Mouse (Mus musculus): Measurements from ENCODE around the gene Mpeg1. TPM values are rescaled to one million over a fixed set of nuclear protein-coding genes. Genes with fewer than 3 reads are reported as not detected.

The Mpeg1 gene
- polyA plus RNA-seq, 1 experiment from 2014 or later, result 0.41 TPM

DNA sequence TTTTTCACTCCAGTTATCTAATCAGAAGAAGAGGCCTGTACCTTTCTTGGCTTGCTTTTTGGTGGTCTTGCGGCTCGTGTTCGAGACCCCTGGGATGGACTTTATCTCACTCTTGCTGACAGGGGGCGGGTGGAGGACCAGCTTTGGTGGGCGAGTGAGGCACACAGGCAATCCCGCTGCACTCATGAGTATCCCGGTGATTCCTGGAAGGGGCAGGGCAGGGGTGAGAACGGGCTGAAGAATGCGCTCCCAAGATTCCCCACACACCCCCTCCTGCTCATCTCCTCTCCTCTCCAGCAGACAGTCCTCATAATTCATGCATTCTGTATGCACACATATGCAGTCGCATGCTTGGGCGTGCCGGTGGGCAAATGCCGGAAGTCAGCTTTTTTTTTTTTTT lies 24.6 kb downstream of the Mpeg1 start:
- Histone ChIP-seq H3K4me2 (no peak overlapping the region), H3K9me3 (no peaks in the 10 kb centered on the region), H3K36me3 (peaks cover 27% of the 10 kb centered on the region), H3K9ac (no peak overlapping the region), H3K27me3 (no peaks in the 10 kb centered on the region), H3K27ac (no peak overlapping the region), H3K4me1 (peaks cover 11% of the 10 kb centered on the region), H3K4me3 (no peak overlapping the region)
- no peak for ATAC-seq (ENCODE audit: insufficient number of reproducible peaks, insufficient read depth, low FRiP score, low TSS enrichment, low read depth)
- WGBS, result 87% methylated on average over 13 of the region's 13 CpGs

- 69% methylated on average over 3 of the region's 3 CpGs for WGBS
- H3K4me1 ChIP-seq, result peaks cover 11% of the 10 kb centered on the region
These were observed 25.1 kb downstream of the Mpeg1 start for GRCm38 (mm10) chr19:12485631-12486030.

GRCm38 (mm10) chr19:12486875-12487274 lies 26.3 kb downstream of the Mpeg1 start:
- H3K4me3 ChIP-seq, result no peak overlapping the region
- H3K4me1 ChIP-seq, result peaks cover 11% of the 10 kb centered on the region
- peaks cover 27% of the 10 kb centered on the region for H3K36me3 ChIP-seq
- H3K27ac ChIP-seq, result no peak overlapping the region
- no peak for ATAC-seq (ENCODE audit: insufficient number of reproducible peaks, insufficient read depth, low FRiP score, low TSS enrichment, low read depth)
- H3K9ac ChIP-seq, result no peak overlapping the region
- H3K9me3 ChIP-seq, result no peaks in the 10 kb centered on the region
- WGBS, result 88% methylated on average over 6 of the region's 6 CpGs
- no peak overlapping the region for H3K4me2 ChIP-seq
- H3K27me3 ChIP-seq, result no peaks in the 10 kb centered on the region

More at GRCm38 (mm10) chr19:12485631-12486030, 25.1 kb downstream of the Mpeg1 start:
- no peak overlapping the region for H3K4me3 ChIP-seq
- no peak for ATAC-seq (ENCODE audit: insufficient number of reproducible peaks, insufficient read depth, low FRiP score, low TSS enrichment, low read depth)
- no peak overlapping the region for H3K4me2 ChIP-seq
- H3K9ac ChIP-seq, result no peak overlapping the region
- peaks cover 27% of the 10 kb centered on the region for H3K36me3 ChIP-seq
- H3K27me3 ChIP-seq, result no peaks in the 10 kb centered on the region
- no peak overlapping the region for H3K27ac ChIP-seq
- H3K9me3 ChIP-seq, result no peaks in the 10 kb centered on the region

DNA sequence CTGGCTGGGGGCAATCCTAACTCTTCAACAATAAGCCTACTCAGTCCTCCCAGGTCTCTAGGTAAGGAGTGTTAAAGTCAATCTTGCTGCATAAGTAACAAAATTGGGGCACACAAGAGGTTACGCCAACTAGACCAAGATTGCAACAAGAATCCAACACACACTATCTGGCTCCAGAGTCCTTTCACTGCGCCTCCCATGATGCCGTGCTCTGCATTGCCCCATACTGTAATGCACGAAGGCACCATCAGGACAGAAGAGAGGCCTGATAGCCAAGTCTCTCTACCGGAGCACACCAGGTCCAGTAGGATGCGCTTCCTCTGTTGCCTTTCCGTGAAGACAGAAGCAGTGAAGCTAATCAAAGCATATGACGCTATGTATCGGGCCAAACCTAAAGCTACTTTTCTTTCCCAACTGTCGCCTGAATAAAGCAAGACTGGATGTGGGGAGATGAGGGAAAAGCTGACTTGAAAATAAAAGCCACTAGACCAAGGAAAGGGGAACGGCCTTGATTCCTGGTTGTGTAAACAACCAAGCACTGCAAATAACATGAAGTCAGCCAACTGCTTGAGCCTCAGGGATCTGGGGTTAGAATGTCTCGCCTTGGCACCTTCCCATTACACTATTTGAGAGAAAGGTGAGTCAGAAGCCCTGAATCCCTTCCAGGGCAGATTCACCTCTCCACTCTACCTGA lies 27.1 kb downstream of the Mpeg1 start:
- Histone ChIP-seq H3K27ac (no peak overlapping the region), H3K4me2 (no peak overlapping the region), H3K9me3 (no peaks in the 10 kb centered on the region), H3K4me3 (no peak overlapping the region), H3K4me1 (peaks cover 11% of the 10 kb centered on the region), H3K9ac (no peak overlapping the region), H3K36me3 (peaks cover 27% of the 10 kb centered on the region), H3K27me3 (no peaks in the 10 kb centered on the region)
- no peak for ATAC-seq (ENCODE audit: insufficient number of reproducible peaks, insufficient read depth, low FRiP score, low TSS enrichment, low read depth)
- 88% methylated on average over 12 of the region's 12 CpGs for WGBS

DNA sequence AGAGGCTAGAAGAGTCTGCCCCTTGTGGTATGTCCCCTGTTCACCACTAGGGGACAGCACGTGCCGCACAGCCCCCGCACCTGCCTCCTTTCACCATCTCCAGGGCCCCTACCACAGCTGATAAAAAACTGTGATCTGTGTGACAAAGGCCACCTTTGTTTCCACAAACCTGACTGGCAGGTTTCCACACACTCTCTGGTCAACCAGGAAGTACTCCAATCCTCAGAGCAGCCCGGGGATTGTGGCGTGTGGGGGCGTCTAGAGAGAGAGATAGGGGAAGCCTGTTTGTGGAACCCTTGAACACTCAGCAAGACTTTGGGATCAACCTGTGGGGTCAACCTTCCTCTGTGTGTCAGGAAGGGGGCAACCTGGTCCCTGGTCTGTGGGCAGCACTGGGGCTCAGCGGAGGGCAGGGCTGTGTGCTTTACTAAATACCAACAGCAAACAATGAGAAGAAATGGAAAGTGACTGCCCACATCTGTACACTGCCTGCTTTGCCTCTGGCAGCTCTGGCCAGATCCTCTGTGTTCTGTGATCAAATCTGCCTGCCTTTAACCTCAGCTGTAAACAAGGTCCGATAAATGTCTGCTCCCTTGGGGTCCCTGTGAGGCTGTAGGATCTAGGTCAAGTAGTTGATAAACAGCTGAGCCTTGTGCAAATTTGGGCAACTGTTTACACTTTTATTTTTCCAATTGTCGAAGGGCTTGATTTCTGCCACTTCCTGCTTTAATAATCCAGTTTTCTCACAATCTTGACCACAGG lies 27.8 kb downstream of the Mpeg1 start:
- Histone ChIP-seq H3K4me2 (no peak overlapping the region), H3K36me3 (peaks cover 27% of the 10 kb centered on the region), H3K9ac (0 out of 2 replicates have a peak overlapping the region, but pooled peaks have one; percentile 27), H3K4me3 (no peak overlapping the region), H3K9me3 (no peaks in the 10 kb centered on the region), H3K4me1 (peaks cover 11% of the 10 kb centered on the region), H3K27me3 (no peaks in the 10 kb centered on the region), H3K27ac (peak overlapping the region; percentile 44)
- ATAC-seq (ENCODE audit: insufficient number of reproducible peaks, insufficient read depth, low FRiP score, low TSS enrichment, low read depth), result peak; percentile 61; the same call in 1 of the 2 replicates
- WGBS, result 13% methylated on average over 9 of the region's 9 CpGs

GRCm38 (mm10) chr19:12488969-12489674 lies 28.5 kb downstream of the Mpeg1 start:
- ATAC-seq (ENCODE audit: insufficient number of reproducible peaks, insufficient read depth, low FRiP score, low TSS enrichment, low read depth), result peak; percentile 71
- Histone ChIP-seq H3K9ac (0 out of 2 replicates have a peak overlapping the region, but pooled peaks have one; percentile 27), H3K4me3 (no peak overlapping the region), H3K4me1 (peaks cover 11% of the 10 kb centered on the region), H3K36me3 (peaks cover 27% of the 10 kb centered on the region), H3K4me2 (no peak overlapping the region), H3K9me3 (no peaks in the 10 kb centered on the region), H3K27ac (peak overlapping the region; percentile 44; the same call in 1 of the 2 replicates), H3K27me3 (no peaks in the 10 kb centered on the region)
- 9% methylated on average over 8 of the region's 8 CpGs for WGBS

- no peak overlapping the region for H3K9ac ChIP-seq
- no peak for ATAC-seq (ENCODE audit: insufficient number of reproducible peaks, insufficient read depth, low FRiP score, low TSS enrichment, low read depth)
- no peaks in the 10 kb centered on the region for H3K9me3 ChIP-seq
- H3K36me3 ChIP-seq, result peaks cover 21% of the 10 kb centered on the region
- peaks cover 11% of the 10 kb centered on the region for H3K4me1 ChIP-seq
- no peak overlapping the region for H3K4me3 ChIP-seq
- H3K4me2 ChIP-seq, result no peak overlapping the region
- 81% methylated on average over 11 of the region's 11 CpGs for WGBS
- no peaks in the 10 kb centered on the region for H3K27me3 ChIP-seq
- no peak overlapping the region for H3K27ac ChIP-seq
These were observed 29.3 kb downstream of the Mpeg1 start for GRCm38 (mm10) chr19:12489675-12490570.

DNA sequence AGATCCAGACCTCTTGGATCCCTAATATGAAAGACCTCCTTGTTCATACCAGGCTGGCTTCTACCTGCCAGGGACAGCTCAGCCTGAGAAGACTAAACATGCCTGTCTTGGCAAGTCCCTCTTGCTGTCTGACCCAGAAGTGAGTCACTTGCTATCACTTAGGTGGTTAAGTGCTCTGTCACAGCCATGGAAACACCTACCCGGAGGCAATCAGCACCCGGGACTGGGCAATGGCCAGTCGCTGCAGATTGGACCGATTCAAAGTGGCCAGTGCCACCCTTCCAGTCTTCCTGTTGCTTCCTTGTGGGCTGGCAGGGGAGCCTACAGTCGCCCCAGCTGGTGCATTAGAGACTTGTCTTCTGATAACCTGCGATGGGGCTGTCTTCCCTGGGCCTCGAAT lies 31.1 kb downstream of the Mpeg1 start:
- Histone ChIP-seq H3K36me3 (peaks cover 21% of the 10 kb centered on the region), H3K27me3 (no peaks in the 10 kb centered on the region), H3K9ac (no peak overlapping the region), H3K4me3 (no peak overlapping the region), H3K27ac (no peak overlapping the region), H3K4me1 (peaks cover 11% of the 10 kb centered on the region), H3K9me3 (no peaks in the 10 kb centered on the region), H3K4me2 (no peak overlapping the region)
- ATAC-seq (ENCODE audit: insufficient number of reproducible peaks, insufficient read depth, low FRiP score, low TSS enrichment, low read depth), result no peak
- 92% methylated on average over 7 of the region's 7 CpGs for WGBS

DNA sequence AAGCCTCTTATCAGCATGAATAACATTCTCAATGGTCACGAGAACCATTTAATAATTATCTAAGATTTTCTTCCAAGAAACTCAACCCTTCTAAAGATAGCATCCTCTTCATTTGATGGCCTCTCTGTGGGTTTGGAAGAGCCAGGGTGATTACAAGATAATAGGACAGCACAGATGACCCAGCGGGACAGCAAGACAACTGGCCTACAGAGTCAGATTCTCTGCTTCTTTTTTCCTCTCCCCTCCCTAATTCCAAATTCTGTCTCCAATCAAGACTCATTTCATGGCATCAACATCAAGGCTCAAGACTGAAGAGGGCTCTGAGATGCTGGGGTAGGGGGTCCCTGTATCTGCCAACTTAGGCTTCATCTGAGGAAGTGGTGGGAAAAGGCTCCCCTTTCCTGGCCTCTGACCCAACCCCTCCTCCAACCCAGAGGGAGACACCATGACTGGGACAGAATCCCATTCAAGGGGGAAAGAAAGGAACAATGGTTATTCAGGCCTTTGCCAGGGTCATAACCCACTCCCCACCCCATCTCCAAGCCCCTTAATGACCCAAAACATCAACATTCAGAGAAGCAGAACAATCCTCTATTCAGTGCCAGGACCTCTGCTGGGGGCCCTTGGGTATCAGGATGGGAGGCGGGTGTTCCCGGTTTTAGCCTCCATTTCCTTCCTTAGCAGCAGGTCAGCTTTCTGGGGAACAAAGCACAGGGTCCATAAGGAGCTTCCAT lies 33.0 kb downstream of the Mpeg1 start:
- WGBS, result 39% methylated on average over 4 of the region's 4 CpGs
- no peak overlapping the region for H3K4me3 ChIP-seq
- H3K9me3 ChIP-seq, result no peaks in the 10 kb centered on the region
- ATAC-seq (ENCODE audit: insufficient number of reproducible peaks, insufficient read depth, low FRiP score, low TSS enrichment, low read depth), result no peak
- H3K4me1 ChIP-seq, result peaks cover 6% of the 10 kb centered on the region
- H3K27ac ChIP-seq, result no peak overlapping the region
- H3K36me3 ChIP-seq, result peaks cover 21% of the 10 kb centered on the region
- H3K27me3 ChIP-seq, result no peaks in the 10 kb centered on the region
- H3K9ac ChIP-seq, result no peak overlapping the region
- H3K4me2 ChIP-seq, result no peak overlapping the region

- Histone ChIP-seq H3K9ac (no peak overlapping the region), H3K27me3 (no peaks in the 10 kb centered on the region), H3K4me3 (no peak overlapping the region), H3K9me3 (no peaks in the 10 kb centered on the region), H3K4me1 (peaks cover 1% of the 10 kb centered on the region; the same call in 1 of the 2 replicates), H3K36me3 (peaks cover 21% of the 10 kb centered on the region), H3K4me2 (no peak overlapping the region), H3K27ac (no peak overlapping the region)
- WGBS, result 47% methylated on average over 4 of the region's 4 CpGs
- no peak for ATAC-seq (ENCODE audit: insufficient number of reproducible peaks, insufficient read depth, low FRiP score, low TSS enrichment, low read depth)
These were observed 33.5 kb downstream of the Mpeg1 start for GRCm38 (mm10) chr19:12494187-12494458.
